Mouse (Mus musculus) ES-Bruce4 (cell line): Measurements from ENCODE around the gene Grb10.
A peak's percentile ranks its signal among the peaks of the same experiment; 100 is the strongest.

Experiments
- CTCF ChIP-seq: IDR thresholded peaks from one replicate; pipeline ENCODE4 v1.8.1; 2011; ENCODE audit warnings: low read depth, low read length
- POLR2A ChIP-seq: IDR thresholded peaks from one replicate; pipeline ENCODE4 v1.8.1; 2011; ENCODE audit warnings: low read length; ENCODE audit not compliant: insufficient read depth

- no peak for TF ChIP-seq POLR2A
- peak; percentile 49 for TF ChIP-seq CTCF
Observed at GRCm38 (mm10) chr11:11974591-11975255, 63.8 kb downstream of the Grb10 start.
